Mouse (Mus musculus): ENCODE results near the gene Timm17a. TPM values are rescaled to one million over a fixed set of nuclear protein-coding genes. Genes with fewer than 3 reads are reported as not detected.

The Timm17a gene
- polyA plus RNA-seq (2016; fragmentation: Nextera tagmentation; extraction: Ambion mirVana): 142 and 159 TPM in 2 replicates

- Histone ChIP-seq H3K4me1 (peaks cover 20% of the 10 kb centered on the region), H3K36me3 (replicated peaks) (peaks cover 16% of the 10 kb centered on the region), H3K4me2 (peak within 1 kb of the TSS; percentile 84), H3K9me3 (no peaks in the 10 kb centered on the region), H3K9ac (peak within 1 kb of the TSS; percentile 95), H3K4me3 (replicated peaks) (peak within 1 kb of the TSS; percentile 90), H3K27me3 (peaks cover 4% of the 10 kb centered on the region), H3K27ac (peak within 1 kb of the TSS; percentile 82)
- peak; percentile 99 for ATAC-seq (ENCODE audit: low FRiP score)
- under 1% methylated on average over 51 of the region's 51 CpGs for WGBS
Measured at GRCm38 (mm10) chr1:135313284-135314031, at the start of gene Timm17a. Timm17a (minus strand) TSS chr1:135313778.

GRCm38 (mm10) chr1:135362115-135362514 is 48.5 kb upstream of the Timm17a start:
- no peak for ATAC-seq (ENCODE audit: low FRiP score)
- Histone ChIP-seq H3K4me2 (no peak overlapping the region), H3K27me3 (no peaks in the 10 kb centered on the region), H3K27ac (no peak overlapping the region), H3K9ac (no peak overlapping the region), H3K4me1 (no peaks in the 10 kb centered on the region), H3K36me3 (replicated peaks) (no peaks in the 10 kb centered on the region), H3K4me3 (replicated peaks) (no peak overlapping the region), H3K9me3 (no peaks in the 10 kb centered on the region)

- no peaks in the 10 kb centered on the region for H3K27me3 ChIP-seq
- H3K4me1 ChIP-seq: no peaks in the 10 kb centered on the region
- H3K4me2 ChIP-seq: no peak overlapping the region
- ATAC-seq (ENCODE audit: low FRiP score): no peak
- no peak overlapping the region for H3K27ac ChIP-seq
- H3K9me3 ChIP-seq: no peaks in the 10 kb centered on the region
- WGBS: 78% methylated on average over 4 of the region's 4 CpGs
- H3K9ac ChIP-seq: no peak overlapping the region
- H3K36me3 ChIP-seq (replicated peaks): no peaks in the 10 kb centered on the region
- H3K4me3 ChIP-seq (replicated peaks): no peak overlapping the region
Measured at GRCm38 (mm10) chr1:135361491-135361890, 47.9 kb upstream of the Timm17a start.

GRCm38 (mm10) chr1:135359071-135359470 is 45.5 kb upstream of the Timm17a start:
- Histone ChIP-seq H3K27me3 (no peaks in the 10 kb centered on the region), H3K4me3 (replicated peaks) (no peak overlapping the region), H3K4me2 (no peak overlapping the region), H3K9ac (no peak overlapping the region), H3K27ac (no peak overlapping the region), H3K9me3 (no peaks in the 10 kb centered on the region), H3K4me1 (no peaks in the 10 kb centered on the region), H3K36me3 (replicated peaks) (no peaks in the 10 kb centered on the region)
- no peak for ATAC-seq (ENCODE audit: low FRiP score)
- 55% methylated on average over 2 of the region's 2 CpGs for WGBS

GRCm38 (mm10) chr1:135351953-135352352 is 38.4 kb upstream of the Timm17a start:
- Histone ChIP-seq H3K36me3 (replicated peaks) (no peaks in the 10 kb centered on the region), H3K9ac (no peak overlapping the region), H3K27me3 (no peaks in the 10 kb centered on the region), H3K4me3 (replicated peaks) (no peak overlapping the region), H3K4me2 (no peak overlapping the region), H3K27ac (no peak overlapping the region), H3K4me1 (no peaks in the 10 kb centered on the region), H3K9me3 (no peaks in the 10 kb centered on the region)
- 92% methylated on average over 3 of the region's 3 CpGs for WGBS
- no peak for ATAC-seq (ENCODE audit: low FRiP score)

- Histone ChIP-seq H3K4me2 (no peak overlapping the region), H3K4me3 (replicated peaks) (no peak overlapping the region), H3K9me3 (no peaks in the 10 kb centered on the region), H3K4me1 (no peaks in the 10 kb centered on the region), H3K36me3 (replicated peaks) (no peaks in the 10 kb centered on the region), H3K27me3 (no peaks in the 10 kb centered on the region), H3K27ac (no peak overlapping the region), H3K9ac (no peak overlapping the region)
- 53% methylated on average over 4 of the region's 4 CpGs for WGBS
- ATAC-seq (ENCODE audit: low FRiP score): no peak
Measured at GRCm38 (mm10) chr1:135347498-135348169, 34.1 kb upstream of the Timm17a start.

- Histone ChIP-seq H3K9ac (no peak overlapping the region), H3K27me3 (no peaks in the 10 kb centered on the region), H3K4me1 (no peaks in the 10 kb centered on the region), H3K36me3 (replicated peaks) (no peaks in the 10 kb centered on the region), H3K4me2 (no peak overlapping the region), H3K4me3 (replicated peaks) (no peak overlapping the region), H3K9me3 (no peaks in the 10 kb centered on the region), H3K27ac (no peak overlapping the region)
- ATAC-seq (ENCODE audit: low FRiP score): no peak
- 68% methylated on average over 3 of the region's 3 CpGs for WGBS
Measured at GRCm38 (mm10) chr1:135346891-135347290, 33.3 kb upstream of the Timm17a start.

- Histone ChIP-seq H3K4me1 (no peaks in the 10 kb centered on the region), H3K27ac (no peak overlapping the region), H3K9ac (no peak overlapping the region), H3K4me2 (no peak overlapping the region), H3K36me3 (replicated peaks) (no peaks in the 10 kb centered on the region), H3K4me3 (replicated peaks) (no peak overlapping the region), H3K9me3 (no peaks in the 10 kb centered on the region), H3K27me3 (no peaks in the 10 kb centered on the region)
- no peak for ATAC-seq (ENCODE audit: low FRiP score)
- WGBS: 69% methylated on average over 4 of the region's 4 CpGs
Measured at GRCm38 (mm10) chr1:135344026-135344425, 30.4 kb upstream of the Timm17a start.

- H3K4me2 ChIP-seq: no peak overlapping the region
- H3K9me3 ChIP-seq: no peaks in the 10 kb centered on the region
- no peak overlapping the region for H3K27ac ChIP-seq
- WGBS: 89% methylated on average over 8 of the region's 8 CpGs
- no peak overlapping the region for H3K9ac ChIP-seq
- no peaks in the 10 kb centered on the region for H3K36me3 ChIP-seq (replicated peaks)
- no peak for ATAC-seq (ENCODE audit: low FRiP score)
- no peak overlapping the region for H3K4me3 ChIP-seq (replicated peaks)
- H3K4me1 ChIP-seq: no peaks in the 10 kb centered on the region
- H3K27me3 ChIP-seq: no peaks in the 10 kb centered on the region
Measured at GRCm38 (mm10) chr1:135341947-135342346, 28.4 kb upstream of the Timm17a start.

- Histone ChIP-seq H3K36me3 (replicated peaks) (no peaks in the 10 kb centered on the region), H3K27ac (no peak overlapping the region), H3K9ac (no peak overlapping the region), H3K27me3 (no peaks in the 10 kb centered on the region), H3K4me2 (no peak overlapping the region), H3K9me3 (no peaks in the 10 kb centered on the region), H3K4me1 (no peaks in the 10 kb centered on the region), H3K4me3 (replicated peaks) (no peak overlapping the region)
- 80% methylated on average over 6 of the region's 6 CpGs for WGBS
- ATAC-seq (ENCODE audit: low FRiP score): no peak
Measured at GRCm38 (mm10) chr1:135330578-135330977, 17.0 kb upstream of the Timm17a start.

- 65% methylated on average over 5 of the region's 5 CpGs for WGBS
- H3K36me3 ChIP-seq (replicated peaks): no peaks in the 10 kb centered on the region
- H3K4me2 ChIP-seq: no peak overlapping the region
- ATAC-seq (ENCODE audit: low FRiP score): no peak
- H3K9ac ChIP-seq: no peak overlapping the region
- no peak overlapping the region for H3K4me3 ChIP-seq (replicated peaks)
- 0 out of 2 replicates have a peak, but pooled peaks cover 6% of the 10 kb centered on the region for H3K4me1 ChIP-seq
- H3K27ac ChIP-seq: no peak overlapping the region
- peaks cover 4% of the 10 kb centered on the region; the same call in 1 of the 2 replicates for H3K27me3 ChIP-seq
- H3K9me3 ChIP-seq: no peaks in the 10 kb centered on the region
Measured at GRCm38 (mm10) chr1:135328368-135328767, 14.8 kb upstream of the Timm17a start.

- no peaks in the 10 kb centered on the region for H3K9me3 ChIP-seq
- WGBS: 92% methylated on average over 2 of the region's 2 CpGs
- H3K4me1 ChIP-seq: 0 out of 2 replicates have a peak, but pooled peaks cover 6% of the 10 kb centered on the region
- H3K4me3 ChIP-seq (replicated peaks): no peak overlapping the region
- no peaks in the 10 kb centered on the region for H3K36me3 ChIP-seq (replicated peaks)
- no peak overlapping the region for H3K27ac ChIP-seq
- no peak for ATAC-seq (ENCODE audit: low FRiP score)
- no peak overlapping the region for H3K4me2 ChIP-seq
- no peak overlapping the region for H3K9ac ChIP-seq
- peaks cover 7% of the 10 kb centered on the region; the same call in 1 of the 2 replicates for H3K27me3 ChIP-seq
Measured at GRCm38 (mm10) chr1:135325934-135326333, 12.4 kb upstream of the Timm17a start.
